Mouse (Mus musculus): ENCODE data around the gene D430042O09Rik. TPM values are rescaled to one million over a fixed set of nuclear protein-coding genes. Genes with fewer than 3 reads are reported as not detected.

D430042O09Rik gene
- total and polyA plus RNA-seq, 2 experiments from 2014 or later: 4.5 to 17.8 TPM

DNA sequence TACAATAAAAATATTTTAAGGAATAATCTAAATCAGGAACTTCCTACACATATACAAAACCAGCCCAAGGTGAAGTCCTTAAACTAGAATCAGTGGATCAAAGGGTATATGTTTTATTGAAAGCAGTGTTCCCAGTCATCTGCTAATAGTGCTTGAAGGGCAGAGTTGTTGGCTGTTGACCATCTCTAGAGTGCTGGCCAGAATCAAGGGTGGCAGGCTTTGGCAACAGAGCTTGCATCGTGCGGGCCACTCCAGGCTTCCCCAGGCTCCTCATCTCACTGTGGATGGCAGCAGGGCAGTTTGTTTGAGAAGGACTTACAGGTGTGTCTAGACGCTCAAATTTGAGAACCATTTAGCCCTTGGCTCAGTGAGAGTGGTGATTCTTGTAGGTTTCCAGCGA lies 26.1 kb downstream of the D430042O09Rik start:
- ATAC-seq (no peak), DNase-seq (ENCODE audit: low spot score) (no peak)
- H3K27me3 ChIP-seq (ENCODE audit: insufficient read depth, low read length): no peaks in the 10 kb centered on the region
- H3K36me3 ChIP-seq (ENCODE audit: insufficient read depth, low read length): no peaks in the 10 kb centered on the region
- no peak overlapping the region for H3K4me3 ChIP-seq (ENCODE audit: low read length)
- no peak overlapping the region for H3K4me2 ChIP-seq (ENCODE audit: low read depth, low read length)
- H3K27ac ChIP-seq: no peak overlapping the region
- 82% methylated on average over 4 of the region's 4 CpGs for WGBS
- no peak for TF ChIP-seq CTCF (IDR thresholded peaks at IDR 0.05; ENCODE audit: low read depth)
- no peak overlapping the region for H3K9ac ChIP-seq (replicated peaks; ENCODE audit: low read length)
- no peaks in the 10 kb centered on the region for H3K9me3 ChIP-seq (ENCODE audit: low read length)
- no peaks in the 10 kb centered on the region for H3K4me1 ChIP-seq (ENCODE audit: insufficient read depth, low read length)

DNA sequence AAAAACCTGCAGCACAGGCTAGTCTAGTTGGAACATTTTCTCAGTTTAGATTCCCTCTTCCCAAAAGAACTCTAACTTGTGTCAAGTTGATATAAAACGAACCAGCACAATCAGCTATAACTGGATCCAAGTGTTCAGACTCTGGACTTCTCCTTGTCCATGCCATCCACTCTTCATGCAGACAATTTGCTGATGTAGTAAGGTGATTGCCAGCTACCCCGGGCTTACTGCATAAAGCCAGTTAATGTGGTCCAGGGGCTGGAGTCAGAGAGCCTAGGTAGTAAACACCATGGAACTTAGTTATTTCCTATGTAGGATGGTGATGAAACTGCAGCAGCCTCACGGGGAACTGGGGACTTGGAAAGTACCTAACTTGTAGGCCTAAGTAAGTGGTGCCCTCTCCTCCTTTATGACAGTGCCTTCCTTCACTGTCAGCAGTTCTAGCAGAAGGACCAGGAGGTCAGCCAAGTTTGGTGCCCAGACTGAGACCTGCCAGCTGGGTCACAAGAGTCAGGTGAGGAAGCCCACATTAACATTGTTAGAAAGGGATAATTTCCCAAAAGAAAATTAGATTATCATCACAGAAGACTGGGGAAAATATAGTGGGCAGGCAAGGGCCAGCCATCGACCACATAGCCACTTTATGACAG lies 28.8 kb downstream of the D430042O09Rik start:
- no peaks in the 10 kb centered on the region for H3K27me3 ChIP-seq (ENCODE audit: insufficient read depth, low read length)
- TF ChIP-seq CTCF (IDR thresholded peaks at IDR 0.05; ENCODE audit: low read depth): no peak
- H3K4me3 ChIP-seq (ENCODE audit: low read length): no peak overlapping the region
- no peaks in the 10 kb centered on the region for H3K36me3 ChIP-seq (ENCODE audit: insufficient read depth, low read length)
- no peak overlapping the region for H3K27ac ChIP-seq
- no peak overlapping the region for H3K4me2 ChIP-seq (ENCODE audit: low read depth, low read length)
- no peak for DNase-seq (ENCODE audit: low spot score)
- no peaks in the 10 kb centered on the region for H3K9me3 ChIP-seq (ENCODE audit: low read length)
- WGBS: 89% methylated on average over 4 of the region's 4 CpGs
- ATAC-seq: no peak
- H3K9ac ChIP-seq (replicated peaks; ENCODE audit: low read length): no peak overlapping the region
- H3K4me1 ChIP-seq (ENCODE audit: insufficient read depth, low read length): no peaks in the 10 kb centered on the region

DNA sequence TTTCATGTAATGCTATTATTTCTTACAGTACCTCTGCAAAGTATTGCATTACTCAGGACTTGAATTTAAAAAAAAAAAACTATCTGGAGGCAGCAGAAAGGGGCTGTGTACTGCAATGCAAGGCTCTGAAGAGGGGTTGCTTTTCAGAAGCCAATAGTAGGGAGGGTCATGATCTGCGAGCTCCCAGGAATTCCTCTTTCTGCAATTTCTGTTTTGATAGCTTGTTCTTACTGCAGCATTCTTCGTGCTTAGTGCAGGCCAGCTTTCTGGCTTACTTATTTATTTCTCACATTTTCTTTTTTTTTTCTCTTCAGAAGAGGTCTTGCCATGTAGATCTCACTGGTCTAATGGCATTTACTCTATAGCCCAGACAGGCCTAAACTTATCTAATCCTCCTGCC lies 32.8 kb downstream of the D430042O09Rik start:
- H3K27me3 ChIP-seq (ENCODE audit: insufficient read depth, low read length): no peaks in the 10 kb centered on the region
- WGBS: 86% methylated on average over 2 of the region's 2 CpGs
- no peak for TF ChIP-seq CTCF (IDR thresholded peaks at IDR 0.05; ENCODE audit: low read depth)
- no peaks in the 10 kb centered on the region for H3K9me3 ChIP-seq (ENCODE audit: low read length)
- H3K4me3 ChIP-seq (ENCODE audit: low read length): no peak overlapping the region
- ATAC-seq (no peak), DNase-seq (ENCODE audit: low spot score) (no peak)
- H3K9ac ChIP-seq (replicated peaks; ENCODE audit: low read length): no peak overlapping the region
- H3K4me1 ChIP-seq (ENCODE audit: insufficient read depth, low read length): no peaks in the 10 kb centered on the region
- H3K27ac ChIP-seq: no peak overlapping the region
- no peak overlapping the region for H3K4me2 ChIP-seq (ENCODE audit: low read depth, low read length)
- H3K36me3 ChIP-seq (ENCODE audit: insufficient read depth, low read length): no peaks in the 10 kb centered on the region

GRCm38 (mm10) chr7:125741271-125741703 lies 33.6 kb downstream of the D430042O09Rik start:
- 60% methylated on average over 1 of the region's 1 CpGs for WGBS

DNA sequence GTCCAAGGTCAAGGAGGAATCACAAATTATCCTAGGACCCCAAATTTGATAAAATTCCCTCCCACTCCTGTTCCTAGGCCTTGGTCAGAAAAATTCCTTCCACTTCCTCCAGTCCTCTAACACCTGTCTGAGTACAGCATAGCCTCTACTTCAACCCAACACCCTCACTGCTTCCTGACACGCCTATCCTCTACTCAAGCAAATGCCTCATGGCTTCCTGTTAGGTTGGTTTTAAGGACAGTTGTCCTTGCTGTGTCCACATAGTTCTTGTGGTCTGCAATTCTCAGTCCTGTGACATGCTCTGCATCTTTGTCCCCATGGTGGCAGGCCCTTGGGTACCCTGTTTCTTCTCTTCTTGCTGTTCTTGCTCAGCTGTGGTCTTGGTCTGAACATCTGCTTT lies 37.1 kb downstream of the D430042O09Rik start:
- Histone ChIP-seq H3K27me3 (ENCODE audit: insufficient read depth, low read length) (no peaks in the 10 kb centered on the region), H3K4me3 (ENCODE audit: low read length) (no peak overlapping the region), H3K36me3 (ENCODE audit: insufficient read depth, low read length) (no peaks in the 10 kb centered on the region), H3K4me1 (ENCODE audit: insufficient read depth, low read length) (no peaks in the 10 kb centered on the region), H3K4me2 (ENCODE audit: low read depth, low read length) (no peak overlapping the region), H3K9me3 (ENCODE audit: low read length) (no peaks in the 10 kb centered on the region), H3K9ac (replicated peaks; ENCODE audit: low read length) (no peak overlapping the region), H3K27ac (no peak overlapping the region)
- no peak for DNase-seq (ENCODE audit: low spot score)
- WGBS: 100% methylated on average over 1 of the region's 1 CpGs
- ATAC-seq: no peak
- TF ChIP-seq CTCF (IDR thresholded peaks at IDR 0.05; ENCODE audit: low read depth): no peak

More at GRCm38 (mm10) chr7:125741271-125741703, 33.6 kb downstream of the D430042O09Rik start:
- Histone ChIP-seq H3K36me3 (ENCODE audit: insufficient read depth, low read length) (no peaks in the 10 kb centered on the region), H3K4me1 (ENCODE audit: insufficient read depth, low read length) (no peaks in the 10 kb centered on the region), H3K27me3 (ENCODE audit: insufficient read depth, low read length) (no peaks in the 10 kb centered on the region), H3K4me2 (ENCODE audit: low read depth, low read length) (no peak overlapping the region), H3K4me3 (ENCODE audit: low read length) (no peak overlapping the region), H3K9ac (replicated peaks; ENCODE audit: low read length) (no peak overlapping the region), H3K9me3 (ENCODE audit: low read length) (no peaks in the 10 kb centered on the region), H3K27ac (no peak overlapping the region)
- ATAC-seq (no peak), DNase-seq (ENCODE audit: low spot score) (no peak)
- TF ChIP-seq CTCF (IDR thresholded peaks at IDR 0.05; ENCODE audit: low read depth): no peak

- Histone ChIP-seq H3K27ac (no peak overlapping the region), H3K9ac (replicated peaks; ENCODE audit: low read length) (no peak overlapping the region), H3K36me3 (ENCODE audit: insufficient read depth, low read length) (no peaks in the 10 kb centered on the region), H3K9me3 (ENCODE audit: low read length) (no peaks in the 10 kb centered on the region), H3K4me1 (ENCODE audit: insufficient read depth, low read length) (no peaks in the 10 kb centered on the region), H3K4me3 (ENCODE audit: low read length) (no peak overlapping the region), H3K4me2 (ENCODE audit: low read depth, low read length) (no peak overlapping the region), H3K27me3 (ENCODE audit: insufficient read depth, low read length) (no peaks in the 10 kb centered on the region)
- ATAC-seq: no peak
- TF ChIP-seq CTCF (IDR thresholded peaks at IDR 0.05; ENCODE audit: low read depth): no peak
- 100% methylated on average over 2 of the region's 2 CpGs for WGBS
- DNase-seq (ENCODE audit: low spot score): no peak
These were observed 39.1 kb downstream of the D430042O09Rik start for GRCm38 (mm10) chr7:125746621-125747315.

DNA sequence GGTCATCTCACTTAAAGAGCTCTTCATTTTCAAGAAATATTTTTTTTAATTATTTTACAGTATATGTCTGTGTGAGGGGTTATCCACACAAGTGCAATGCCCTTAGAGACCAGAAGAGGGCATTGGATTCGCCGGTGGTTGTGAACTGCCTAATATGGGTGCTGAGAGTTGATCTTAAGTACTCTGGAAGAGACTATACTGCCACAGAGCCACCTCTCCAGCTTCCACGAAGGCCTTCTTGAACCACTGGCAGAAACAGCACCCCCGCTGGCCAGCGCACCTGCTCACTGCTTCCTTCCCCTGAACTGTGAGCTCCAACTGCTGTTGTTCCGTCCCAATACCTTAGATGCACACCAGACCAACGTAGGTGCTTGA lies 39.6 kb downstream of the D430042O09Rik start:
- H3K9me3 ChIP-seq (ENCODE audit: low read length): no peaks in the 10 kb centered on the region
- no peaks in the 10 kb centered on the region for H3K36me3 ChIP-seq (ENCODE audit: insufficient read depth, low read length)
- no peaks in the 10 kb centered on the region for H3K27me3 ChIP-seq (ENCODE audit: insufficient read depth, low read length)
- peak; percentile 59; the same call in 1 of the 2 replicates for ATAC-seq
- TF ChIP-seq CTCF (IDR thresholded peaks at IDR 0.05; ENCODE audit: low read depth): peak; percentile 55
- H3K4me3 ChIP-seq (ENCODE audit: low read length): no peak overlapping the region
- 63% methylated on average over 7 of the region's 7 CpGs for WGBS
- H3K4me1 ChIP-seq (ENCODE audit: insufficient read depth, low read length): no peaks in the 10 kb centered on the region
- DNase-seq (ENCODE audit: low spot score): no peak
- no peak overlapping the region for H3K27ac ChIP-seq
- H3K4me2 ChIP-seq (ENCODE audit: low read depth, low read length): no peak overlapping the region
- no peak overlapping the region for H3K9ac ChIP-seq (replicated peaks; ENCODE audit: low read length)
